Comparison of ENCODE assay signal across 14 mouse cellular contexts in genomic region chr2:10569392-10569791, GRCm38 (mm10).
DNase-seq lines count a peak whose midpoint lies in the region; ATAC-seq lines count a peak whose summit lies in the region.
"Had no signal": no experiment of that assay in that cellular context is flagged by ENCODE, and none has a peak within 500 bp of the region (broad histone marks: within the 10 kb centered on the region; RNA-seq: fewer than 3 reads in every experiment).

No protein-coding gene starts in this region.

- no peak overlapping the region for H3K9ac ChIP-seq in forebrain, embryonic 12.5 days
- no peak overlapping the region for H3K9ac ChIP-seq in forebrain, embryonic 11.5 days (ENCODE audit: low read length)
- H3K9ac ChIP-seq in limb, embryonic 11.5 days (ENCODE audit: low read length) = no peak overlapping the region
- H3K9ac ChIP-seq: liver, embryonic 13.5 days had no signal

- H3K27ac ChIP-seq in forebrain, embryonic 12.5 days = no peak overlapping the region
- H3K27ac ChIP-seq in forebrain, embryonic 11.5 days (ENCODE audit: low read depth, low read length) = no peak overlapping the region
- no peak overlapping the region for H3K27ac ChIP-seq in limb, embryonic 11.5 days (replicated peaks; ENCODE audit: low read depth, low read length)
- H3K27ac ChIP-seq in limb, embryonic 10.5 days = no peak overlapping the region
- H3K27ac ChIP-seq: liver, embryonic 13.5 days; macrophage had no signal

- no peak for DNase-seq in forebrain, embryonic 11.5 days (ENCODE audit: low spot score)
- DNase-seq in limb, embryonic 11.5 days (ENCODE audit: low spot score) = peak; percentile 23
- DNase-seq in limb, embryonic 10.5 days (ENCODE audit: low spot score) = no peak
- peak; percentile 0 to 7 for DNase-seq in heart, postnatal 10 days
- DNase-seq in retina, postnatal 1 day = peak; percentile 4
- DNase-seq in thymus, postnatal 25 days = no peak
- DNase-seq: cerebellum, postnatal 36 days; gastrocnemius, postnatal 14 days; kidney, adult 11 months; liver, embryonic 13.5 days had no signal

- no peaks in the 10 kb centered on the region for H3K9me3 ChIP-seq in forebrain, embryonic 12.5 days
- H3K9me3 ChIP-seq in forebrain, embryonic 11.5 days (ENCODE audit: control insufficient read depth, low read length) = no peaks in the 10 kb centered on the region
- no peaks in the 10 kb centered on the region for H3K9me3 ChIP-seq in limb, embryonic 11.5 days (ENCODE audit: control insufficient read depth, low read length)
- no peaks in the 10 kb centered on the region for H3K9me3 ChIP-seq in limb, embryonic 10.5 days (replicated peaks)
- H3K9me3 ChIP-seq: liver, embryonic 13.5 days had no signal

- H3K36me3 ChIP-seq in forebrain, embryonic 12.5 days (replicated peaks) = no peaks in the 10 kb centered on the region
- H3K36me3 ChIP-seq in forebrain, embryonic 11.5 days (ENCODE audit: control insufficient read depth, insufficient read depth, low read length) = no peaks in the 10 kb centered on the region
- H3K36me3 ChIP-seq in limb, embryonic 11.5 days (ENCODE audit: control insufficient read depth, insufficient read depth, low read length) = no peaks in the 10 kb centered on the region
- H3K36me3 ChIP-seq in limb, embryonic 10.5 days = no peaks in the 10 kb centered on the region
- H3K36me3 ChIP-seq: liver, embryonic 13.5 days had no signal

- 58% methylated on average over 6 of the region's 6 CpGs for WGBS in forebrain, embryonic 12.5 days
- 75% methylated on average over 6 of the region's 6 CpGs for WGBS in forebrain, embryonic 11.5 days
- WGBS in limb, embryonic 11.5 days = 41% methylated on average over 6 of the region's 6 CpGs
- 56% methylated on average over 6 of the region's 6 CpGs for WGBS in limb, embryonic 10.5 days

- H3K4me2 ChIP-seq in forebrain, embryonic 12.5 days = no peak overlapping the region
- no peak overlapping the region for H3K4me2 ChIP-seq in forebrain, embryonic 11.5 days (ENCODE audit: low read depth, low read length, severe bottlenecking)
- no peak overlapping the region for H3K4me2 ChIP-seq in limb, embryonic 11.5 days (ENCODE audit: low read depth, severe bottlenecking)
- H3K4me2 ChIP-seq: liver, embryonic 13.5 days had no signal

- ATAC-seq in forebrain, embryonic 12.5 days (ENCODE audit: low FRiP score) = peak; percentile 39; the same call in 1 of the 2 replicates
- ATAC-seq in forebrain, embryonic 11.5 days (replicated peaks; ENCODE audit: low FRiP score) = no peak
- ATAC-seq in limb, embryonic 11.5 days (ENCODE audit: insufficient number of reproducible peaks, low FRiP score, low TSS enrichment, low read depth) = no peak
- no peak for ATAC-seq in megakaryocyte-erythroid progenitor cell, adult 5-6 weeks (replicated peaks; ENCODE audit: low FRiP score, low TSS enrichment, poor library complexity, severe bottlenecking)

- H3K27me3 ChIP-seq in forebrain, embryonic 12.5 days = no peaks in the 10 kb centered on the region
- no peaks in the 10 kb centered on the region for H3K27me3 ChIP-seq in forebrain, embryonic 11.5 days (ENCODE audit: control insufficient read depth, insufficient read depth, low read length)
- H3K27me3 ChIP-seq in limb, embryonic 11.5 days (ENCODE audit: control insufficient read depth, insufficient read depth, low read length) = no peaks in the 10 kb centered on the region
- no peaks in the 10 kb centered on the region for H3K27me3 ChIP-seq in limb, embryonic 10.5 days (ENCODE audit: low read depth, poor library complexity, severe bottlenecking)
- H3K27me3 ChIP-seq: liver, embryonic 13.5 days had no signal

- H3K4me1 ChIP-seq in forebrain, embryonic 12.5 days = no peaks in the 10 kb centered on the region
- H3K4me1 ChIP-seq in forebrain, embryonic 11.5 days (replicated peaks; ENCODE audit: control insufficient read depth, insufficient read depth, low read length) = no peaks in the 10 kb centered on the region
- no peaks in the 10 kb centered on the region for H3K4me1 ChIP-seq in limb, embryonic 11.5 days (ENCODE audit: control insufficient read depth, insufficient read depth, low read length)
- peaks cover 4% of the 10 kb centered on the region; the same call in 1 of the 2 replicates for H3K4me1 ChIP-seq in limb, embryonic 10.5 days
- H3K4me1 ChIP-seq: liver, embryonic 13.5 days had no signal

- intact Hi-C loops in heart, postnatal 10 days (cut with DNase I) = no loop called here

- H3K4me3 ChIP-seq in forebrain, embryonic 12.5 days (replicated peaks) = no peak overlapping the region
- no peak overlapping the region for H3K4me3 ChIP-seq in forebrain, embryonic 11.5 days (ENCODE audit: low read depth, low read length)
- H3K4me3 ChIP-seq in limb, embryonic 11.5 days (ENCODE audit: low read depth, low read length) = no peak overlapping the region
- no peak overlapping the region for H3K4me3 ChIP-seq in limb, embryonic 10.5 days
- H3K4me3 ChIP-seq: erythroblast, embryonic 14.5 days; liver, embryonic 13.5 days had no signal

Comparison
In these comparisons a context has a peak if more than half of its experiments do, and no peak if none do; other contexts are left out.
1. DNase-seq: peak in limb, embryonic 11.5 days (single experiment), heart, postnatal 10 days (2 of 2) and retina, postnatal 1 day (single experiment); none in forebrain, embryonic 11.5 days (single experiment), limb, embryonic 10.5 days (single experiment) and thymus, postnatal 25 days (single experiment).